In the genomic region with DNA sequence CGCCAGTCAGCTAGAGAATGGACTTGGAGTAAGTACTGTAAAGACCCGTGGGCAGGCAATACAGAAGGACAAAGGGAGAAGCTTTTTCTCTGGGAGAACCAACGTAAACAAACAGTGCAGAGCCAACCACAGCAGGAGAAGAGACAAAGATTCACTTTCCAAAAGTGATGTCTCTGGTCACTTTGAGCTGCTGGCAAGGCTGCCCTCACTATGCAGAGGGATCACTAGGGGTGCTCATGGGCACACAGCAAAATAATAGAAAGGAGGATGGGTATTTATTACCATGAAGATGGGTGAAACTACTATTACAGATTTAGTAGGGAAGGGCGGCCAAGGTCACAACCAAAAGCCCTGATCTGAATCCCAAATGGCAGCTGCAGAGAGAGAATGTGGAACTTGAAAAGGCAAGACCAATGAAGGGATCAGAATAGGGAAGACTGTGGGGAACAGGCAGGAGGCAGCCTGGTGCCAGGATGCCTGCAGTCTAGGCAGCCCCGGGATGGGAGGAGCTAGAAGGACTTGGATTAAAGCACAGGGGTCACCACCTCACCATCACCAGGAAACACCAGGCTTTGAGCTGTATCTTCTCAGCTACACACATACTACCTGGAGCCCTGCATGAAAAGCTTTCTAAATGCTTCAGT, we compare ENCODE assay signal across 13 mouse cellular contexts.
"Had no signal": no experiment of that assay in that cellular context is flagged by ENCODE, and none has a peak within 500 bp of the region (broad histone marks: within the 10 kb centered on the region; RNA-seq: fewer than 3 reads in every experiment).

No protein-coding gene starts in this region.

- H3K9me3 ChIP-seq: limb, embryonic 10.5 days; liver, embryonic 15.5 days; stomach, embryonic 15.5 days had no signal

- H3K4me1 ChIP-seq: liver, embryonic 15.5 days had no signal

- H3K9ac ChIP-seq: liver, embryonic 15.5 days; stomach, embryonic 15.5 days had no signal

- H3K27ac ChIP-seq: limb, embryonic 10.5 days; liver, embryonic 15.5 days; stomach, embryonic 15.5 days had no signal

- H3K4me3 ChIP-seq: limb, embryonic 10.5 days; liver, embryonic 15.5 days; stomach, embryonic 15.5 days had no signal

- DNase-seq: kidney, adult 11 months; kidney, adult 9 months; kidney, postnatal 10 days; lung, adult 2 months; lung, postnatal 36 days; right cerebral cortex, postnatal 14 days; thymus, adult 2 months; thymus, postnatal 25 days had no signal

- H3K27me3 ChIP-seq: liver, embryonic 15.5 days; stomach, embryonic 15.5 days had no signal

- H3K36me3 ChIP-seq: limb, embryonic 10.5 days; liver, embryonic 15.5 days; stomach, embryonic 15.5 days had no signal

- H3K4me2 ChIP-seq: liver, embryonic 11.5 days; liver, embryonic 15.5 days; stomach, embryonic 15.5 days had no signal

- ATAC-seq: lung, postnatal 0 days had no signal
